Mouse (Mus musculus) T-helper 17 cell (primary cell): Measurements from ENCODE around the gene Nap1l4.

Experiments
- in situ Hi-C, 2 experiments: fragments of 300-600 bp; cut with MboI, MseI; formaldehyde crosslinking; loops; 1 replicate in 1 of 2; 2 replicates in 1 of 2; pipeline ENCODE4 v1.15.1; 2025; ENCODE audit warnings: high pct_unique_total_duplicates in 2 of 2

The Nap1l4 gene

GRCm38 (mm10) chr7:143481806-143482387 lies 67.0 kb downstream of the Nap1l4 start:
- in situ Hi-C loops: no loop called here

- in situ Hi-C loops: no loop called here
Measured at GRCm38 (mm10) chr7:143480498-143480897, 68.4 kb downstream of the Nap1l4 start.

GRCm38 (mm10) chr7:143477800-143478199 lies 71.1 kb downstream of the Nap1l4 start:
- in situ Hi-C loops: no loop called here

- in situ Hi-C loops: no loop called here
Measured at GRCm38 (mm10) chr7:143476702-143477335, 72.1 kb downstream of the Nap1l4 start.

- in situ Hi-C loops: no loop called here
Measured at GRCm38 (mm10) chr7:143475876-143476275, 73.0 kb downstream of the Nap1l4 start.

GRCm38 (mm10) chr7:143474811-143475210 lies 74.1 kb downstream of the Nap1l4 start:
- in situ Hi-C loops: no loop called here

- in situ Hi-C loops: no loop called here
Measured at GRCm38 (mm10) chr7:143473347-143474101, 75.4 kb downstream of the Nap1l4 start, which contains the start of gene Slc22a18. Gene Slc22a18, plus strand, starts transcription at chr7:143473736.

GRCm38 (mm10) chr7:143469946-143470345 lies 79.0 kb downstream of the Nap1l4 start:
- in situ Hi-C loops: loop anchor here (5.0 kb wide), 2 partner anchors 313 to 318 kb away; no protein-coding TSS in a partner anchor

- in situ Hi-C loops: loop anchor here (5.0 kb wide), 2 partner anchors 310 to 315 kb away; no protein-coding TSS in a partner anchor
Measured at GRCm38 (mm10) chr7:143467714-143468113, 81.2 kb downstream of the Nap1l4 start.

GRCm38 (mm10) chr7:143466099-143466677 lies 82.7 kb downstream of the Nap1l4 start:
- in situ Hi-C loops: loop anchor here (5.0 kb wide), 2 partner anchors 309 to 314 kb away; no protein-coding TSS in a partner anchor

- in situ Hi-C loops: loop anchor here (5.0 kb wide), 2 partner anchors 308 to 313 kb away; no protein-coding TSS in a partner anchor
Measured at GRCm38 (mm10) chr7:143464811-143465560, 83.9 kb downstream of the Nap1l4 start.

GRCm38 (mm10) chr7:143463865-143464415 lies 85.0 kb downstream of the Nap1l4 start:
- in situ Hi-C loops: no loop called here
